Mouse (Mus musculus) midbrain, embryonic 12.5 days (tissue): ENCODE results near the gene Yipf6. TPM values are rescaled to one million over a fixed set of nuclear protein-coding genes. Genes with fewer than 3 reads are reported as not detected.

Source experiments
- ATAC-seq: fragments of 200-750 bp; cut with Nextera tagmentation; 2 replicates; pipeline ENCODE4 v1.8.0; 2017; ENCODE audit warnings: low read depth, moderate TSS enrichment, moderate library complexity; ENCODE audit not compliant: low FRiP score
- H3K27ac ChIP-seq: fragments of 300-500 bp; sonication (generic); replicated peaks from 2 replicates; pipeline ENCODE4 v1.5.1; 2016; ENCODE audit warnings: mild to moderate bottlenecking
- H3K27me3 ChIP-seq: fragments of 300-500 bp; sonication (generic); 2 replicates; pipeline ENCODE4 v1.6.1; 2016; ENCODE audit warnings: mild to moderate bottlenecking
- H3K36me3 ChIP-seq: fragments of 300-500 bp; sonication (generic); 2 replicates; pipeline ENCODE4 v1.6.1; 2016
- H3K4me1 ChIP-seq: fragments of 300-500 bp; sonication (generic); 2 replicates; pipeline ENCODE4 v1.6.1; 2016
- H3K4me2 ChIP-seq: fragments of 300-500 bp; sonication (generic); replicated peaks from 2 replicates; pipeline ENCODE4 v1.6.1; 2016; ENCODE audit warnings: mild to moderate bottlenecking, moderate library complexity
- H3K4me3 ChIP-seq: fragments of 300-500 bp; sonication (generic); 2 replicates; pipeline ENCODE4 v1.5.1; 2016; ENCODE audit warnings: mild to moderate bottlenecking
- H3K9ac ChIP-seq: fragments of 300-500 bp; sonication (generic); replicated peaks from 2 replicates; pipeline ENCODE4 v1.6.1; 2016; ENCODE audit warnings: mild to moderate bottlenecking, moderate library complexity
- H3K9me3 ChIP-seq: fragments of 300-500 bp; sonication (generic); 2 replicates; pipeline ENCODE4 v1.6.1; 2016; ENCODE audit warnings: mild to moderate bottlenecking
- WGBS: fragments of 180-500 bp; shearing (Covaris S2); methylation state at CpG from one replicate; pipeline ENCODE4 v1.1.7; 2016; 5-methylcytosine and 5-hydroxymethylcytosine counted together
- polyA plus RNA-seq: library from polyadenylated mRNA; unstranded; fragments of >200 nt; fragmentation: Nextera tagmentation; extraction: Ambion mirVana; gene quantifications from 2 replicates; pipeline ENCODE4 v1.2.1, GENCODE M21; 2016

Gene Yipf6
- polyA plus RNA-seq = 21.4 and 25.2 TPM in 2 replicates

DNA sequence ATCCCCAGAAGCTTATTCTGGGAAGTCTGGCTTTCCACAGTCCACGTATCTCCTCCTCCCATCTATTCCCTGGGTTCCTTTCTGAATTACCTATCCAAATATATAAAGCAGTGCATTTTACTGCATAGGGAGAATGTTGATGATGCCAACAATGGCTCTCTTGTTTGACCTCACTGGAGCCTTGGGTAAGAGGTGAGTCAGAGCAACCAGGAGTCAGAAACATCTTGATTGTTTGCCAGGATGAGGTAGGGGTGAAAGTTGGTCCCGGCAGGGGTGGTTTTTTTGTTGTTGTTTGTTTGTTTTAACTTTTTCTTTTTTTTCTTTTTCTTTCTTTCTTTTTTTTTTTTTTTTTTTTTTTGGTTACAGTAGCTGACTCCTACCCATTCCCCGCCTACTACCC, at the start of gene Yipf6:
Gene Yipf6, plus strand, starts transcription at position 216 of the 400 bp plus-strand sequence.
- H3K9me3 ChIP-seq = no peaks in the 10 kb centered on the region
- H3K4me3 ChIP-seq = peak within 1 kb of the TSS; percentile 58
- WGBS = 76% methylated on average over 3 of the region's 3 CpGs
- no peak for ATAC-seq
- peak within 1 kb of the TSS; percentile 88 for H3K27ac ChIP-seq
- peaks cover 8% of the 10 kb centered on the region; the same call in 1 of the 2 replicates for H3K4me1 ChIP-seq
- no peaks in the 10 kb centered on the region for H3K36me3 ChIP-seq
- H3K9ac ChIP-seq = peak within 1 kb of the TSS; percentile 66
- no peaks in the 10 kb centered on the region for H3K27me3 ChIP-seq
- H3K4me2 ChIP-seq = peak within 1 kb of the TSS; percentile 55

DNA sequence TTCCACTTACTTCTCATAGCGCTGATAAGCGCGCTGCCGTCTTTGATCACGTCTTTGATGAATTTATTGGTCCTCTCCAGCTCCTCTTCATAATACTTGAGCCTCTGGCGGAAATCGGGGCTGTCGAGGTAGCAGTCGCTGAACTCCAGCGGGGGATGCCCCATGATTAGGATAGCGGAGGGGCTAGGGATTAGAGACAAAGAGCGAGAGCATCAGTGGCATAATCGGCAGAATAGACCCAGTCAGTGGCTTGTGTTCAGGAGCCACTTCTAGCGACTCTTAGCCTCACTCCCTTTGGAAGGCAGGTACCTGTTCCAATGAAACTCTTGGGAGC, 46.1 kb upstream of the Yipf6 start:
- Histone ChIP-seq H3K4me2 (peak overlapping the region; percentile 51), H3K27ac (peak overlapping the region; percentile 83), H3K9me3 (no peaks in the 10 kb centered on the region), H3K27me3 (peaks cover 8% of the 10 kb centered on the region; the same call in 1 of the 2 replicates), H3K4me3 (peak overlapping the region; percentile 55), H3K9ac (peak overlapping the region; percentile 60), H3K36me3 (no peaks in the 10 kb centered on the region), H3K4me1 (no peaks in the 10 kb centered on the region)
- peak; percentile 61 for ATAC-seq
- 17% methylated on average over 14 of the region's 14 CpGs for WGBS

DNA sequence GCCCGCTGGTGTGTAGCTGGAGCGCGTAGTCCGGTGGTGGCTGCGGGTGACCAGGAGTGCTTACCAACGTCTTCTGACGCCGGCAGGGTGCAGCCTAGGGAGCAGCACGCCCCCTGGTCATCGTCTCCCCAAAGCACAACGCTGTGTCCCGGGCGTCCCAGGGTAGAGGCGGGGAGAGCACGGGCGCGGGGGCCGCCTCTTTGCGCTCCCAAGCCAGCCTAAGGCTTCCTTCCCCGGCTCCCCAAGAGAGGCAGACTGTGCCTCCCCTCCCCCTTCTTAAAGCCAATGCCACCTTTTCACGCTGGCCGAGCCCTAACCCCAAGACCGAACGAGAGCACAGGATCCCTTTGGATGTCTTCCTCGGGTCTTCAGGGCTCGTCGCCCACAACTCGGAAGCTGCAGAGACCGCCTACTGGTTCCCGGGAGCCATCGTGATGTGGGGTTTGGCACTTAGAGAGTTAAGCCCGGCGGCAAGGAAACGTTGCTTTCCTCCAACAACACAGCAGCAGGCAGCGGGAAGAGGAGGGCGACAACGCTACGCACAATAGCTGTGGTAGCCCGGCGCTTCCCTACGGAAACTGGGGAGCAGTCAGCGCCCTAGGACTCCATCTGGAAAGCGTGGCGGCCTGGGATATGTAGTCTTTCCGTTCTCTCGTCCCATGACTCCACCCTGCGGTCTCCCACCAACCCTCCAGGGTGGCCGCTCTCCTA, 45.6 kb upstream of the Yipf6 start, which contains the start of gene Ophn1:
Gene Ophn1, minus strand, starts transcription at position 620 of the 711 bp plus-strand sequence.
- WGBS = 19% methylated on average over 42 of the region's 48 CpGs
- H3K27me3 ChIP-seq = peaks cover 8% of the 10 kb centered on the region; the same call in 1 of the 2 replicates
- no peaks in the 10 kb centered on the region for H3K36me3 ChIP-seq
- peak; percentile 91 for ATAC-seq
- no peaks in the 10 kb centered on the region for H3K9me3 ChIP-seq
- H3K4me1 ChIP-seq = no peaks in the 10 kb centered on the region
- peak within 1 kb of the TSS; percentile 55 for H3K4me3 ChIP-seq
- peak within 1 kb of the TSS; percentile 51 for H3K4me2 ChIP-seq
- H3K27ac ChIP-seq = peak within 1 kb of the TSS; percentile 83
- H3K9ac ChIP-seq = peak within 1 kb of the TSS; percentile 60

DNA sequence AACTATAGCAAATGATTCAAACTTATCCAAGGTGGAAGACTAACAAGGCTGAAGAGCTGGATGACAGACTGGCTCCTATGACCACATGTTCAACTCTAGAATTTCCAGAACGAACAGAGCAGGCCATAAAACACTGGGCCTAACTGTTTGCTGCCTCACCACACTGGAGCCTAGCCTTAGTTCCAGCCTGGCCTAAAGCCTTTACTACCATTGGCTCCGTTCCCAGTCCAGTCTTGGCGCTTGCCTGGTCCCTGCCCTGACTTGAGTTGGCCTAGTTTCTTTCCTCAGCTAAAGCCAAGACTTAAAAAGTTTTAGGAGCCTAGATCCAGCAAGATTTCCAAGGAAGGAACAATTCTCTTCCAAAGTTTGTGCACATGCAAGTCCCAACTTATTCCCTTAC, 37.8 kb upstream of the Yipf6 start:
- no peak overlapping the region for H3K4me3 ChIP-seq

DNA sequence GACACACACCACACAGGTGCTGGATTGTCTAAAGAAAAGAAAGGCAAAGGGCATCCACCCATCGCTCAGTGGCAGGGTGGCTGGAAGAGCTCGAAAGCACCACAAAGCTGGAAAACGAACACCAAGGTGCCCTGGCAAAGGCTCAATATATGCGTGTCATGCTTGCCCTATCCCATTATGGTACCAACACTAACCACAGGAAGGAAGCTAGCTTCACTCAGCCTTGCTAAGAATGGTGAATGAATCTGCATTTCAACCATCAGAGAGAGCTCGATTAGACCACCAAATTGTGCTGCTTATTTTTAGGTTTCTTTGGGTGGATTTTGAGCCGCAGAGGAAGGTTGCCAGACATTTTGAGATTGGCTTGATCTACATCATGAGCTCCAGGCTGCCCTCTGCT, 31.9 kb upstream of the Yipf6 start:
- no peak overlapping the region for H3K4me3 ChIP-seq
- no peak overlapping the region for H3K27ac ChIP-seq
- no peaks in the 10 kb centered on the region for H3K9me3 ChIP-seq
- H3K36me3 ChIP-seq = no peaks in the 10 kb centered on the region
- no peak overlapping the region for H3K4me2 ChIP-seq
- ATAC-seq = no peak
- H3K4me1 ChIP-seq = no peaks in the 10 kb centered on the region
- no peak overlapping the region for H3K9ac ChIP-seq
- no peaks in the 10 kb centered on the region for H3K27me3 ChIP-seq
- 89% methylated on average over 6 of the region's 6 CpGs for WGBS

More for the DNA sequence above, 37.8 kb upstream of the Yipf6 start:
- H3K9me3 ChIP-seq = no peaks in the 10 kb centered on the region
- no peak overlapping the region for H3K4me2 ChIP-seq
- H3K9ac ChIP-seq = no peak overlapping the region
- H3K27me3 ChIP-seq = no peaks in the 10 kb centered on the region
- WGBS = 85% methylated on average over 3 of the region's 3 CpGs
- no peaks in the 10 kb centered on the region for H3K36me3 ChIP-seq
- H3K4me1 ChIP-seq = no peaks in the 10 kb centered on the region
- H3K27ac ChIP-seq = no peak overlapping the region
- ATAC-seq = no peak

DNA sequence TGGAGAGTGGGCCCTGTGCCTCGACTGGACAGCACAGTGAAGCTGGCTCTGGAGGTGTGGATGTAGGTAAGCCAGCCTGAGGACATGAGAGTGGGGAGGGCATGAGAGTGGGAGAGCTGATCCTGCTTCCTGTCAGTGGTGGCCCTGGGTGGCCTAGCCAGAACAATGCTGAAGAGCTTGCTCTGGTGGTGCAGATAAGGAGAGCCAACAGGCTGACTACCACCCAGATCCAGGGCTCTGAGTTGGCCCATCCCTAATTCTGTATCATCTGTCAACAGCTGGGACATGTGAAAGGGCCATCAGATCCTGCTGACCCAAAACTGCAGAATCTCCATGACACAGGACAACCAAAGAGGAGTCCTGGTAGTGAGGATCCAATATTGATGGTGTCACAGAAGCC, 27.2 kb upstream of the Yipf6 start:
- 79% methylated on average over 1 of the region's 1 CpGs for WGBS
- Histone ChIP-seq H3K9ac (no peak overlapping the region), H3K9me3 (no peaks in the 10 kb centered on the region), H3K27ac (no peak overlapping the region), H3K4me1 (no peaks in the 10 kb centered on the region), H3K27me3 (no peaks in the 10 kb centered on the region), H3K36me3 (no peaks in the 10 kb centered on the region), H3K4me3 (no peak overlapping the region), H3K4me2 (no peak overlapping the region)
- no peak for ATAC-seq

DNA sequence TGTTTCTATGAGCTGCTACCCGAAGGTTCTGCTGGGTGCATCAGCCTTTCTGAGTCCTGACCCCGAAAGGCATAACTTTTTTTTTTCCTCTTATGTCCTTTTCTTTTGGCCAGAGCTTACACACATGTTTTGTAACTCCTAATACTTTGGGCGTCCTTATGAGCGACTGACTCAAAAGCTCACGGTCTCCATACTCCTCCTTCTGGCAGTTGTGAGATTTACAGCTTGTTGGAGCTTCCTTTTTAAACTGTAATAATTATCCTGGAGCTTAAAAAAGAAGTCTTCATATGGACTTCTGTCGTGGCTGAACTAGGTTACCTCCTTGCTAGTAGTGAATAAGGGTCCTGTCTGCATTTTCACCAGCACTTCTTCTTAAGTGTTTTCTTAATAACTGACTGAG, 16.7 kb upstream of the Yipf6 start:
- Histone ChIP-seq H3K4me1 (no peaks in the 10 kb centered on the region), H3K9ac (no peak overlapping the region), H3K4me2 (no peak overlapping the region), H3K27ac (no peak overlapping the region), H3K9me3 (no peaks in the 10 kb centered on the region), H3K4me3 (no peak overlapping the region), H3K36me3 (no peaks in the 10 kb centered on the region), H3K27me3 (no peaks in the 10 kb centered on the region)
- WGBS = 24% methylated on average over 6 of the region's 6 CpGs
- ATAC-seq = no peak

DNA sequence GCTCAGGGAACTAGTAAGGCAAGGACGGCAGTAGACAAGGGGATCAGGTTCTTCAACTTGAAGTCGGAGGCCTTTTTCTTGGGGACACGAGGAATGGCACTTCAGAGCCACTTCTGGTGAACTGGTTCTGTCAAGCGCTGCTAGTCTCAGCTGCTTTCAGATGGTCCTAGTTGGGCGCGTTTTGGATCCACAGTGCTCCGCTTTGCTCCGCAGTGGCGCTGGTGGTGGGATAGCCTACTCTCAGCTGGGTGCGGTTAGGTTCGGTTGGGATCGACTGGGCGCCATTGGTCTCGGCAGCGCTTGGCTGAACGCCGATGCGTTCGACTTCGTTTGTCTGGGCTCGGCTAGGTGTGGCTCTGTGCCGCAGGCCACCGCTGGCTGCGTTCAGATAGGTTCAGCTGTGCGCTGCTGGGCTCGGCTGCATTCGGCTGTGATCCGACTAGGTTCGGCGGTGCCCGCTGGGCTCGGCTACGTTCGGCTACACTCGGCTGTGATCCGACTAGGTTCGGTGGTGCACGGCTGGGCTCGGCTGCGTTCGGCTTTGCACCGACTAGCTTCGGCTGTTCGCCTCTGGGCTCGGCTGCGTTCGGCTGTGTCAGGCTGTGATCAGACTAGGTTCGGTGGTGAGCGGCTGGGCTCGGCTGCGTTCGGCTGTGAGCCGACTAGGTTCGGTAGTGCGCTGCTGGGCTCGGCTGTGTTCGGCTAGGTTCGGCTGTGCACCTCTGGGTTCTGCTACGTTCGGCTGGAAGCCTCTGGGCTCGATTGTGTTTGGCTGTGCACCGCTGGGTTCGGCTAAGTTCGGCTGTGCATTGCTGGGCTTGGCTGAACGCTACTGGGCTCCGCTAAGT, 815 bp downstream of the Yipf6 start:
- H3K4me3 ChIP-seq = peak overlapping the region; percentile 58
- H3K9me3 ChIP-seq = no peaks in the 10 kb centered on the region
- peak overlapping the region; percentile 66 for H3K9ac ChIP-seq
- peaks cover 8% of the 10 kb centered on the region; the same call in 1 of the 2 replicates for H3K4me1 ChIP-seq
- no peaks in the 10 kb centered on the region for H3K36me3 ChIP-seq
- peak; percentile 93 for ATAC-seq
- peak overlapping the region; percentile 88 for H3K27ac ChIP-seq
- H3K4me2 ChIP-seq = peak overlapping the region; percentile 55
- H3K27me3 ChIP-seq = no peaks in the 10 kb centered on the region
- WGBS = 28% methylated on average over 66 of the region's 66 CpGs

DNA sequence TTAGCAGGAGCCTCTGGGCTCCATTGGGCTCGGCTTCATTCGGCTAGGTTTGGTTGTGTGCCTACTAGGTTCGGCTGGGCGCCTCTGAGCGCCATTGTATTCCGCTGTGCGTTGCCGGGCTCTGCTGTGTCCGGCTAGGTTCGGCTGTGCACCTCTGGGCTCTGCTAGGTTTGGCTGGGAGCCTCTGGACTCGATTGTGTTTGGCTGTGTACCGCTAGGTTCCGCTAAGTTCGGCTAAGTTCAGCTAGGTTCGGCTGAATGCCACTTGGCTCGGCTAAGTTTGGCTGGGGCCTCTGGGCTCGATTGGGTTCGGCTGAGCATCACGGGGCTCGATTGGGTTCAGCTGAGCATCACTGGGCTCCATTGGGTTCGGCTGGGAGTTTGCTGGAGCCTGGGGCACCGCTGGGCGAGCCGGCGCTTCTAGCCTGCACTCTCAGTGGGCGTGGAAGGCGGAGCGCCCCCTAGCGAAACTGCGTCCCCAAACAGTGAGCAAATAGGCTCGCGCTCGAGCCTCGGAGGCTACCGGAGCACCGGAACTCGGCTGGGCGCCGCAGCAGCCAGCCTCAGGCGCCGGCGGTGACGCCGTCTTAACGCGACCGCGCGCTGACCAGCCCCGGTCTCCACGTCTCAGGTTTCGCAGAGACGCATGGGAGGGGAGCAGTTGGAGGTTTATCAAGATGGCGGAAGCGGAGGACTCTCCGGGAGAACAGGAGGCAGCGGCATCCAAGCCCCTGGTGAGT, 1.6 kb downstream of the Yipf6 start:
- H3K27ac ChIP-seq = peak overlapping the region; percentile 88
- H3K36me3 ChIP-seq = no peaks in the 10 kb centered on the region
- H3K4me2 ChIP-seq = peak overlapping the region; percentile 56
- WGBS = 27% methylated on average over 57 of the region's 57 CpGs
- peaks cover 8% of the 10 kb centered on the region; the same call in 1 of the 2 replicates for H3K4me1 ChIP-seq
- H3K9me3 ChIP-seq = no peaks in the 10 kb centered on the region
- H3K4me3 ChIP-seq = peak overlapping the region; percentile 58
- peak; percentile 89 for ATAC-seq
- no peaks in the 10 kb centered on the region for H3K27me3 ChIP-seq
- peak overlapping the region; percentile 66 for H3K9ac ChIP-seq

DNA sequence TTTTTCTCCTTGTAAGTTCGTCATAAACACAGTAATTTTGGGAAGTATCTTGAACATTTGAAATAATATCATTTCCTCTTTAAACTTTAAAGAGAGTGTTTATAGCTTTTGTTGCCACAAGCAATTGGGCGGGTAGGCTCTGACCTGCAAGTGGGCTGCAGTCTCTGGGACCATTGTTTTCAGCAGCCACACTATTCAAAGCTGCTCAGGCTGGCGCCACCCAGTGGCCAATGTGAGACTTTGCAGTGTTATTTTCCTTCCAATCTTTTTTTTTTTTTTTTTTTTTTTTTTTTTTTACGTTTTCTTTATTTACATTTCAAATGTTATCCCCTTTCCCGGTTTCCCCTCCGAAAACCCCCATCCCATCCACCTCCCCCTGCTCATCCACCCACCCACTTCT, 17.8 kb downstream of the Yipf6 start:
- Histone ChIP-seq H3K9me3 (no peaks in the 10 kb centered on the region), H3K36me3 (no peaks in the 10 kb centered on the region)
- 21% methylated on average over 6 of the region's 6 CpGs for WGBS

DNA sequence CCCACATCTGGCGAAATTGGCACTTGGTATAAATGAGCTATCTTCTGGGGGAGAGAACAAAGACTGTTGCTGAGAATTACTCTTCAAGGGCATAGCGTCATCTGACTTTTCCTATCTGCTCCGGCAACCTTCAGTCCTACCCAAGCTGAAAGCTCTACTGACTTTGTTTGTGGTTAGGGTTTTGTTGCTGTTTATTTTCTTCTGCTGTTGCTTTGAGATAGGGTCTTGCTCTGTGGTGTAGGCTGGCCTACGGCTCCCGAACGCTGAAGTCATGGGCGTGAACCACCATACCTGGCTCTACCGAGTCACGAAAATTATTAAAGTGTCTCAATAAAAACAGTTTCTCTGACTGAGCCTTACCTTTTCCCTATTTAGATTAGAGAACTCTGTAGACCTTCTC, 22.2 kb downstream of the Yipf6 start:
- no peaks in the 10 kb centered on the region for H3K36me3 ChIP-seq
- H3K4me2 ChIP-seq = no peak overlapping the region
- WGBS = 91% methylated on average over 9 of the region's 9 CpGs

More for the DNA sequence above, 17.8 kb downstream of the Yipf6 start:
- no peak for ATAC-seq
- H3K27ac ChIP-seq = no peak overlapping the region
- H3K4me1 ChIP-seq = no peaks in the 10 kb centered on the region
- no peak overlapping the region for H3K4me2 ChIP-seq
- H3K27me3 ChIP-seq = no peaks in the 10 kb centered on the region; the same call in 1 of the 2 replicates
- no peak overlapping the region for H3K4me3 ChIP-seq
- no peak overlapping the region for H3K9ac ChIP-seq

More for the DNA sequence above, 22.2 kb downstream of the Yipf6 start:
- H3K9me3 ChIP-seq = no peaks in the 10 kb centered on the region
- no peak overlapping the region for H3K4me3 ChIP-seq
- no peak for ATAC-seq
- H3K4me1 ChIP-seq = no peaks in the 10 kb centered on the region
- H3K27me3 ChIP-seq = 0 out of 2 replicates have a peak, but pooled peaks cover 1% of the 10 kb centered on the region
- no peak overlapping the region for H3K9ac ChIP-seq
- no peak overlapping the region for H3K27ac ChIP-seq
